Mouse (Mus musculus) forebrain, embryonic 10.5 days (tissue): ENCODE measurements around the gene Prss38. TPM values are rescaled to one million over a fixed set of nuclear protein-coding genes. Genes with fewer than 3 reads are reported as not detected.

Experiments
- DNase-seq: peaks from one replicate; pipeline ENCODE4 v3.0.0-alpha.2; 2017; ENCODE audit warnings: low spot score; ENCODE audit errors: extremely low spot score
- H3K27ac ChIP-seq: fragments of 300-500 bp; sonication (generic); 2 replicates; pipeline ENCODE4 v1.5.1; 2016; ENCODE audit warnings: mild to moderate bottlenecking
- H3K27me3 ChIP-seq: fragments of 300-500 bp; sonication (generic); 2 replicates; pipeline ENCODE4 v1.6.1; 2016; ENCODE audit warnings: mild to moderate bottlenecking; ENCODE audit not compliant: poor library complexity, severe bottlenecking
- H3K36me3 ChIP-seq: fragments of 300-500 bp; sonication (generic); replicated peaks from 2 replicates; pipeline ENCODE4 v1.6.1; 2016; ENCODE audit warnings: mild to moderate bottlenecking, moderate library complexity
- H3K4me1 ChIP-seq: fragments of 300-500 bp; sonication (generic); 2 replicates; pipeline ENCODE4 v1.6.1; 2016
- H3K4me3 ChIP-seq: fragments of 300-500 bp; sonication (generic); 2 replicates; pipeline ENCODE4 v1.5.1; 2016; ENCODE audit warnings: mild to moderate bottlenecking, moderate library complexity
- H3K9me3 ChIP-seq: fragments of 300-500 bp; sonication (generic); 2 replicates; pipeline ENCODE4 v1.6.1; 2016; ENCODE audit warnings: mild to moderate bottlenecking, moderate library complexity
- WGBS: fragments of 180-500 bp; shearing (Covaris S2); methylation state at CpG from one replicate; pipeline ENCODE4 v1.1.7; 2016; 5-methylcytosine and 5-hydroxymethylcytosine counted together
- microRNA-seq: library from miRNA; unstranded; fragments of <30 nt; microRNA quantifications from one replicate; pipeline ENCODE4, GENCODE M21; 2017
- polyA plus RNA-seq: library from polyadenylated mRNA; unstranded; fragments of >200 nt; fragmentation: Nextera tagmentation; extraction: Ambion mirVana; gene quantifications from 2 replicates; pipeline ENCODE4 v1.2.1, GENCODE M21; 2016

The Prss38 gene
- polyA plus RNA-seq, 1 experiment from 2014 or later = not detected

DNA sequence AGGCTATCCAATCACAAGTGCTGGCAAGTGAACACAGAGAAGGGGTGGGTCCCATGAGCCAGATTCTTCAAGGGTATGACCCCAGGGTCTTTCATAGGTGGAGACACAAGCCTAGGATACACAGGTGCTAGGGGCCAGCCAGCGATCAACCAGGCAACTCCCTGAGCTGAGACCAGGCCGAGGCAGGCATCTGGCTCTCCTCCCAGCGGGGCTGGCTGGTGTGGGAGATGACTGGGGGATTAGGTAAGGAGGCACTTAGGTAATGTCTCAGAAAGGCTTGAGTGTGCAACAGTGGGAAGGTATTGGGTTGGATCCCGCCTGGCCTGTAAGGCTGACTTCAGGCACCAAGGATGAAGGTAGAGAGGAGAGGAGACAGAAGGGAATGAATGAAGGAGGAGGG lies 40.3 kb downstream of the Prss38 start:
- peaks cover 63% of the 10 kb centered on the region for H3K27me3 ChIP-seq
- peaks cover 68% of the 10 kb centered on the region for H3K4me1 ChIP-seq
- peaks cover 10% of the 10 kb centered on the region for H3K36me3 ChIP-seq
- H3K9me3 ChIP-seq = no peaks in the 10 kb centered on the region
- DNase-seq = no peak
- H3K27ac ChIP-seq = peak overlapping the region; percentile 62; the same call in 1 of the 2 replicates
- WGBS = 77% methylated on average over 4 of the region's 4 CpGs
- H3K4me3 ChIP-seq = no peak overlapping the region

- peaks cover 10% of the 10 kb centered on the region for H3K36me3 ChIP-seq
- H3K4me1 ChIP-seq = peaks cover 87% of the 10 kb centered on the region
- peaks cover 81% of the 10 kb centered on the region for H3K27me3 ChIP-seq
- no peak overlapping the region; the same call in 1 of the 2 replicates for H3K27ac ChIP-seq
- WGBS = 43% methylated on average over 9 of the region's 9 CpGs
- no peak for DNase-seq
- no peak overlapping the region for H3K4me3 ChIP-seq
- H3K9me3 ChIP-seq = no peaks in the 10 kb centered on the region
Observed at GRCm38 (mm10) chr11:59332938-59333337, 42.5 kb downstream of the Prss38 start.

DNA sequence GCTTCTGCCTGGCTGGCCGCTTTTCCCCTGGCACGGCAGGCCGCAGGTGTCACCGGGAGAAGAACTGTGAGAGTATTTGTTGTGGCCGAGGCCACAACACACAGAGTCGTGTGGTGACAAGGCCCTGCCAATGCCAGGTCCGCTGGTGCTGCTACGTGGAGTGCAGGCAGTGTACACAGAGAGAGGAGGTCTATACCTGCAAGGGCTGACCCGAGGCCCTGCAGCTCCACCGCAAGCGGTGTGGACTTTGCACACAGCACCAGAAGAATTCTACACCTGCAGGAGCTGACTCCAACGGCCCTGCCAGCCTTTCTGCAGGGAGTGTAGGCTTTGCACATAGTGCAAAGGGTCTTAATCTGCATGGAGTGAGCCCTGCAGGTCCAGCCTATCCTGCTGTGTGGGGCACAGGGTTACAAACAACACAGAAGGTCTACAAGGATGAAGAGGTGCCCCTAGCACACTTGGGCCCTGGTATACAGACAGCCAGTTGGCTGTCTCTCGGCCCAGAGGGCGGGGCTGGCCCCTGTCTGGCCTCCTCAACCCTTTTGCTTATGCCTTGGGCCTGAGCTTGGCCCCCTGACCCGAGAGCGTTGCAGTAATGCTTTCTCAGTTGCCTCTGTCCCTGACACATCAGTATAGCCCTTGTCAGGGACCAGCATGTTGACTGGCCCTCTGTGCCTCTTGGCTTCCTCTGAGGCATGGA lies 44.1 kb downstream of the Prss38 start:
- WGBS = 81% methylated on average over 16 of the region's 16 CpGs
- H3K27me3 ChIP-seq = peaks cover 88% of the 10 kb centered on the region
- H3K27ac ChIP-seq = peak overlapping the region; percentile 48; the same call in 1 of the 2 replicates
- peaks cover 15% of the 10 kb centered on the region for H3K36me3 ChIP-seq
- H3K4me3 ChIP-seq = no peak overlapping the region
- peaks cover 88% of the 10 kb centered on the region for H3K4me1 ChIP-seq
- DNase-seq = no peak
- H3K9me3 ChIP-seq = no peaks in the 10 kb centered on the region

GRCm38 (mm10) chr11:59330560-59330959 lies 44.9 kb downstream of the Prss38 start:
- H3K27ac ChIP-seq = peak overlapping the region; percentile 82
- WGBS = 41% methylated on average over 5 of the region's 5 CpGs
- H3K4me3 ChIP-seq = no peak overlapping the region
- H3K36me3 ChIP-seq = peaks cover 15% of the 10 kb centered on the region
- peaks cover 84% of the 10 kb centered on the region for H3K4me1 ChIP-seq
- H3K27me3 ChIP-seq = peaks cover 81% of the 10 kb centered on the region
- H3K9me3 ChIP-seq = no peaks in the 10 kb centered on the region
- peak; percentile 77 for DNase-seq

DNA sequence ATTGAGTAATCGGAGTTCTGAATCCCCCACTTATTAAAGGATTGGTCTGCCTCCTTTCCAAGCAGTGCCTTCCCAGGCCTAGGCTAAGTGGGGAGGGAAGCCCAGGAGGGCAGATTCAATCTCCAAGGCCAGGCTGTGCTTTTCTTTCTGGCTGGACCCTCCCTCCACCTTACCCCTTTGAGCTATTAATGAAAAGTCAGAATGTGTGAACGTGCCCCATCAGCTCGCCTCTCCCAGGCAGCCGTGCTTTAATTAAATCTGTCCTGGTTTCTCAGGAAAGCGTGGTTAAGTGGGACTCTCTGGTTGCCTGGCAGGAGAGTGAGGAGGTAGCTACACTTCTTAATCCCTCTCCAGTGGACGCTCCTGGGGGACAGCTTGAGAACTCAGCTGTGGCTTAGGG lies 45.8 kb downstream of the Prss38 start:
- Histone ChIP-seq H3K27me3 (peaks cover 71% of the 10 kb centered on the region), H3K4me3 (peak overlapping the region; percentile 23), H3K9me3 (no peaks in the 10 kb centered on the region), H3K4me1 (peaks cover 77% of the 10 kb centered on the region), H3K27ac (peak overlapping the region; percentile 82), H3K36me3 (peaks cover 15% of the 10 kb centered on the region)
- peak; percentile 54 for DNase-seq
- 5% methylated on average over 6 of the region's 6 CpGs for WGBS

GRCm38 (mm10) chr11:59327625-59328024 lies 47.8 kb downstream of the Prss38 start:
- WGBS = 82% methylated on average over 18 of the region's 18 CpGs
- H3K4me3 ChIP-seq = no peak overlapping the region
- H3K27me3 ChIP-seq = peaks cover 51% of the 10 kb centered on the region
- H3K27ac ChIP-seq = peak overlapping the region; percentile 35; the same call in 1 of the 2 replicates
- no peaks in the 10 kb centered on the region for H3K9me3 ChIP-seq
- peaks cover 77% of the 10 kb centered on the region for H3K4me1 ChIP-seq
- H3K36me3 ChIP-seq = peaks cover 15% of the 10 kb centered on the region
- no peak for DNase-seq

DNA sequence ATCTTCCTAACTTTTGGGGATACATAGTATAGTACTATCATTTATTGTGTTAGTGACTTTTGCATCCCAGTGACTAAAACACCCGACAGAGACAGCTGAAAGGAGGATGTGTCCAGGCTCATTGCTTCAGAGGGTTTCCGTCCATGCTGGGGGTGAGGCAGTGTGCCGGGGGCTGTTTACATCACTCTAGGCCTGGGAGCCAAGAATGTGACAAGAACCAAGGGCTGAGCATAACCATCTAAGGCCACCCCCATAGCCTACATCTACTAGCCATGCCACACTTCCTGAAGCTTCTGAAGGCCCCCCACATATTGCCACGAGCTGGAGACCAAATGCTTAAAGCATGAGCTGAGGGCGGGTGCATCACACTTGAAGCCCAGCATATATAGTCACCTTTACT lies 50.7 kb downstream of the Prss38 start:
- no peaks in the 10 kb centered on the region for H3K9me3 ChIP-seq
- peaks cover 5% of the 10 kb centered on the region; the same call in 1 of the 2 replicates for H3K36me3 ChIP-seq
- 78% methylated on average over 5 of the region's 5 CpGs for WGBS
- no peak for DNase-seq
- peaks cover 49% of the 10 kb centered on the region for H3K4me1 ChIP-seq
- H3K27ac ChIP-seq = no peak overlapping the region
- H3K4me3 ChIP-seq = no peak overlapping the region
- H3K27me3 ChIP-seq = peaks cover 23% of the 10 kb centered on the region

- 0 out of 2 replicates have a peak overlapping the region, but pooled peaks have one; percentile 1 for H3K27ac ChIP-seq
- peaks cover 5% of the 10 kb centered on the region; the same call in 1 of the 2 replicates for H3K36me3 ChIP-seq
- H3K4me3 ChIP-seq = no peak overlapping the region
- H3K27me3 ChIP-seq = peaks cover 10% of the 10 kb centered on the region
- peaks cover 32% of the 10 kb centered on the region for H3K4me1 ChIP-seq
- DNase-seq = no peak
- 85% methylated on average over 3 of the region's 3 CpGs for WGBS
- H3K9me3 ChIP-seq = no peaks in the 10 kb centered on the region
Observed at GRCm38 (mm10) chr11:59322988-59323387, 52.5 kb downstream of the Prss38 start.

Small RNA genes lying within 50 kb of the gene (microRNA-seq; reads per million reads assigned to microRNA genes)
- gene Gm24756 = not detected

Other genes with a start within 250 kb of the Prss38 start
- gene Obscn, start 239.3 kb downstream of the Prss38 start, polyA plus RNA-seq = 0.01 TPM in 1 of 2 replicates, not detected in the other
- 5.2 and 6.1 TPM in 2 replicates for gene Iba57, start 211.9 kb downstream of the Prss38 start, polyA plus RNA-seq
- gene Gjc2, start 192.4 kb downstream of the Prss38 start, polyA plus RNA-seq = not detected in 2 replicates
- gene Guk1, start 183.4 kb downstream of the Prss38 start, polyA plus RNA-seq = 129 and 135 TPM in 2 replicates
- gene Mrpl55, start 173.2 kb downstream of the Prss38 start, polyA plus RNA-seq = 123 and 130 TPM in 2 replicates
- 44.8 and 46.8 TPM in 2 replicates for gene 2310033P09Rik, start 167.3 kb downstream of the Prss38 start, polyA plus RNA-seq
- gene Arf1, start 147.4 kb downstream of the Prss38 start, polyA plus RNA-seq = 613 and 629 TPM in 2 replicates
- gene Wnt3a, start 84.9 kb downstream of the Prss38 start, polyA plus RNA-seq = 8.4 and 11.8 TPM in 2 replicates
- 9.9 and 10.9 TPM in 2 replicates for gene Wnt9a, start 68.7 kb downstream of the Prss38 start, polyA plus RNA-seq
- 19.7 and 20.9 TPM in 2 replicates for gene Jmjd4, start 74.4 kb upstream of the Prss38 start, polyA plus RNA-seq
- gene Snap47, start 75.5 kb upstream of the Prss38 start, polyA plus RNA-seq = 111 and 114 TPM in 2 replicates
- 8.9 and 9.3 TPM in 2 replicates for gene Zfp867, start 96.8 kb upstream of the Prss38 start, polyA plus RNA-seq
- gene Zkscan17, start 151.1 kb upstream of the Prss38 start, polyA plus RNA-seq = 43.1 and 44.2 TPM in 2 replicates
- gene Nlrp3, start 165.9 kb upstream of the Prss38 start, polyA plus RNA-seq = 0.04 TPM in 1 of 2 replicates, not detected in the other
- not detected in 2 replicates for gene Olfr222, start 200.6 kb upstream of the Prss38 start, polyA plus RNA-seq
- gene Olfr223, start 217.6 kb upstream of the Prss38 start, polyA plus RNA-seq = not detected in 2 replicates